Mouse (Mus musculus): ENCODE measurements around the gene Rpap1. TPM values are rescaled to one million over a fixed set of nuclear protein-coding genes. Genes with fewer than 3 reads are reported as not detected.

Gene Rpap1
- polyA plus RNA-seq, 1 experiment from 2014 or later = 17.6 TPM

- no peak for ATAC-seq (ENCODE audit: insufficient number of reproducible peaks, insufficient read depth, low FRiP score, low read depth)
- H3K4me1 ChIP-seq (ENCODE audit: control insufficient read depth in 2 of 2, insufficient read depth in 2 of 2, low read length in 2 of 2) = peaks cover 37 to 41% of the 10 kb centered on the region in 2 experiments
Observed at GRCm38 (mm10) chr2:119804275-119804628, 16.9 kb upstream of the Rpap1 start.

GRCm38 (mm10) chr2:119803618-119804274 lies 16.4 kb upstream of the Rpap1 start:
- Histone ChIP-seq H3K9ac (ENCODE audit: low read length) (0 out of 2 replicates have a peak overlapping the region, but pooled peaks have one; percentile 1), H3K36me3 (ENCODE audit: control insufficient read depth, insufficient read depth, low read length) (0 out of 2 replicates have a peak, but pooled peaks cover 4% of the 10 kb centered on the region), H3K27me3 (ENCODE audit: control insufficient read depth, insufficient read depth, low read length) (no peaks in the 10 kb centered on the region), H3K9me3 (ENCODE audit: control insufficient read depth, low read length) (no peaks in the 10 kb centered on the region), H3K27ac (replicated peaks in 1 of 2; ENCODE audit: control insufficient read depth in 1 of 2, insufficient read depth in 1 of 2, low read depth in 2 of 2, low read length in 2 of 2) (no peak overlapping the region), H3K4me2 (ENCODE audit: low read length) (no peak overlapping the region), H3K4me3 (ENCODE audit: control insufficient read depth in 1 of 2, insufficient read depth in 1 of 2, low read depth in 1 of 2, low read length in 2 of 2) (no peak overlapping the region), H3K4me1 (ENCODE audit: control insufficient read depth in 2 of 2, insufficient read depth in 2 of 2, low read length in 2 of 2) (peaks cover 34 to 40% of the 10 kb centered on the region in 2 experiments)
- WGBS = 40% methylated on average over 6 of the region's 6 CpGs
- ATAC-seq (ENCODE audit: insufficient number of reproducible peaks, insufficient read depth, low FRiP score, low read depth) = no peak

More at GRCm38 (mm10) chr2:119804275-119804628, 16.9 kb upstream of the Rpap1 start:
- no peak overlapping the region for H3K4me3 ChIP-seq (ENCODE audit: control insufficient read depth in 1 of 2, insufficient read depth in 1 of 2, low read depth in 1 of 2, low read length in 2 of 2)
- WGBS = 68% methylated on average over 5 of the region's 5 CpGs
- 0 out of 2 replicates have a peak, but pooled peaks cover 4% of the 10 kb centered on the region for H3K36me3 ChIP-seq (ENCODE audit: control insufficient read depth, insufficient read depth, low read length)
- no peaks in the 10 kb centered on the region for H3K9me3 ChIP-seq (ENCODE audit: control insufficient read depth, low read length)
- H3K4me2 ChIP-seq (ENCODE audit: low read length) = no peak overlapping the region
- H3K27me3 ChIP-seq (ENCODE audit: control insufficient read depth, insufficient read depth, low read length) = no peaks in the 10 kb centered on the region
- H3K9ac ChIP-seq (ENCODE audit: low read length) = no peak overlapping the region
- H3K27ac ChIP-seq (replicated peaks in 1 of 2; ENCODE audit: control insufficient read depth in 1 of 2, insufficient read depth in 1 of 2, low read depth in 2 of 2, low read length in 2 of 2) = no peak overlapping the region

- Histone ChIP-seq H3K4me1 (ENCODE audit: control insufficient read depth in 2 of 2, insufficient read depth in 2 of 2, low read length in 2 of 2) (peaks cover 32 to 38% of the 10 kb centered on the region in 2 experiments), H3K36me3 (ENCODE audit: control insufficient read depth, insufficient read depth, low read length) (0 out of 2 replicates have a peak, but pooled peaks cover 4% of the 10 kb centered on the region), H3K4me2 (ENCODE audit: low read length) (no peak overlapping the region), H3K9ac (ENCODE audit: low read length) (0 out of 2 replicates have a peak overlapping the region, but pooled peaks have one; percentile 1), H3K27me3 (ENCODE audit: control insufficient read depth, insufficient read depth, low read length) (no peaks in the 10 kb centered on the region), H3K4me3 (ENCODE audit: control insufficient read depth in 1 of 2, insufficient read depth in 1 of 2, low read depth in 1 of 2, low read length in 2 of 2) (no peak overlapping the region), H3K27ac (replicated peaks in 1 of 2; ENCODE audit: control insufficient read depth in 1 of 2, insufficient read depth in 1 of 2, low read depth in 2 of 2, low read length in 2 of 2) (no peak overlapping the region), H3K9me3 (ENCODE audit: control insufficient read depth, low read length) (no peaks in the 10 kb centered on the region)
- ATAC-seq (ENCODE audit: insufficient number of reproducible peaks, insufficient read depth, low FRiP score, low read depth) = no peak
- 60% methylated on average over 10 of the region's 10 CpGs for WGBS
Observed at GRCm38 (mm10) chr2:119802767-119803617, 15.7 kb upstream of the Rpap1 start.

GRCm38 (mm10) chr2:119800876-119801846 lies 13.8 kb upstream of the Rpap1 start:
- H3K4me1 ChIP-seq (ENCODE audit: control insufficient read depth in 2 of 2, insufficient read depth in 2 of 2, low read length in 2 of 2) = peaks cover 34 to 46% of the 10 kb centered on the region in 2 experiments
- 56% methylated on average over 15 of the region's 15 CpGs for WGBS
- no peak overlapping the region for H3K27ac ChIP-seq (replicated peaks in 1 of 2; ENCODE audit: control insufficient read depth in 1 of 2, insufficient read depth in 1 of 2, low read depth in 2 of 2, low read length in 2 of 2)
- H3K9ac ChIP-seq (ENCODE audit: low read length) = no peak overlapping the region
- H3K27me3 ChIP-seq (ENCODE audit: control insufficient read depth, insufficient read depth, low read length) = peaks cover 7% of the 10 kb centered on the region
- ATAC-seq (ENCODE audit: insufficient number of reproducible peaks, insufficient read depth, low FRiP score, low read depth) = no peak
- peak overlapping the region in 1 of 2 experiments; percentile 68; a peak in 1 of 4 replicates for H3K4me3 ChIP-seq (ENCODE audit: control insufficient read depth in 1 of 2, insufficient read depth in 1 of 2, low read depth in 1 of 2, low read length in 2 of 2)
- peak overlapping the region; percentile 99 for H3K4me2 ChIP-seq (ENCODE audit: low read length)
- H3K36me3 ChIP-seq (ENCODE audit: control insufficient read depth, insufficient read depth, low read length) = 0 out of 2 replicates have a peak, but pooled peaks cover 4% of the 10 kb centered on the region
- H3K9me3 ChIP-seq (ENCODE audit: control insufficient read depth, low read length) = no peaks in the 10 kb centered on the region

GRCm38 (mm10) chr2:119799961-119800550 lies 12.7 kb upstream of the Rpap1 start:
- peak overlapping the region; percentile 68 to 75 for H3K4me3 ChIP-seq (ENCODE audit: control insufficient read depth in 1 of 2, insufficient read depth in 1 of 2, low read depth in 1 of 2, low read length in 2 of 2)
- 1% methylated on average over 16 of the region's 27 CpGs for WGBS
- ATAC-seq (ENCODE audit: insufficient number of reproducible peaks, insufficient read depth, low FRiP score, low read depth) = no peak
- peaks cover 29 to 42% of the 10 kb centered on the region in 2 experiments for H3K4me1 ChIP-seq (ENCODE audit: control insufficient read depth in 2 of 2, insufficient read depth in 2 of 2, low read length in 2 of 2)
- H3K9me3 ChIP-seq (ENCODE audit: control insufficient read depth, low read length) = no peaks in the 10 kb centered on the region
- peak overlapping the region; percentile 79 for H3K9ac ChIP-seq (ENCODE audit: low read length)
- peak overlapping the region; percentile 99 for H3K4me2 ChIP-seq (ENCODE audit: low read length)
- H3K27me3 ChIP-seq (ENCODE audit: control insufficient read depth, insufficient read depth, low read length) = peaks cover 7% of the 10 kb centered on the region
- H3K27ac ChIP-seq (replicated peaks in 1 of 2; ENCODE audit: control insufficient read depth in 1 of 2, insufficient read depth in 1 of 2, low read depth in 2 of 2, low read length in 2 of 2) = no peak overlapping the region
- H3K36me3 ChIP-seq (ENCODE audit: control insufficient read depth, insufficient read depth, low read length) = no peaks in the 10 kb centered on the region

- Histone ChIP-seq H3K4me3 (ENCODE audit: control insufficient read depth in 1 of 2, insufficient read depth in 1 of 2, low read depth in 1 of 2, low read length in 2 of 2) (peak overlapping the region; percentile 68 to 75), H3K36me3 (ENCODE audit: control insufficient read depth, insufficient read depth, low read length) (no peaks in the 10 kb centered on the region), H3K27ac (replicated peaks in 1 of 2; ENCODE audit: control insufficient read depth in 1 of 2, insufficient read depth in 1 of 2, low read depth in 2 of 2, low read length in 2 of 2) (no peak overlapping the region), H3K4me2 (ENCODE audit: low read length) (peak overlapping the region; percentile 99), H3K9me3 (ENCODE audit: control insufficient read depth, low read length) (no peaks in the 10 kb centered on the region), H3K9ac (ENCODE audit: low read length) (peak overlapping the region; percentile 79), H3K4me1 (ENCODE audit: control insufficient read depth in 2 of 2, insufficient read depth in 2 of 2, low read length in 2 of 2) (peaks cover 23 to 37% of the 10 kb centered on the region in 2 experiments), H3K27me3 (ENCODE audit: control insufficient read depth, insufficient read depth, low read length) (peaks cover 7% of the 10 kb centered on the region)
- peak; percentile 60 for ATAC-seq (ENCODE audit: insufficient number of reproducible peaks, insufficient read depth, low FRiP score, low read depth)
- under 1% methylated on average over 41 of the region's 89 CpGs for WGBS
Observed at GRCm38 (mm10) chr2:119799181-119799960, 12.0 kb upstream of the Rpap1 start.

Data from heart, embryonic 14.5 days (tissue).